Mouse (Mus musculus) kidney, postnatal 4 days (tissue): Measurements from ENCODE around the gene Vmp1.

Experiments used
- DNase-seq, 2 experiments: peaks; one replicate each; pipeline ENCODE4 v3.0.0; 2021; ENCODE audit warnings: mixed read lengths in 2 of 2

Vmp1 gene

DNA sequence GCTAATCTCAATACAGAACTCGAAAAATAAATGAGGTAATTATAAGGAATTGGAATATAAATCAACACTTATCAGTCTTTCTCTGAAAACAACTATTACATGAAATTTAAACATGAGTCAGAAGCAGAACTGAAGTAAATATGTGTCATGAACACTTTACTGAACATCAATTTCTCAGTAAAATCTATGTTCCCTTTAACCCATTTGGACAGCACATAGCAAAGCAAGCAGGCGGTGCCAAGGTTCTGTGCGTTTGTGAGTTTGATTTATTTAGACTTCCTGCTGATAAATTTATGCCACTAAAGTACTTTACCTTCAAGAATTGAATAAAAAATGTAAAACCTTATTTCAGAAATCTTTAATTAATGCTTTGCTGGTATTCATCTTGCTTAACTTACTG, 54.2 kb downstream of the Vmp1 start:
- no peak for DNase-seq

GRCm38 (mm10) chr11:86628448-86628847, 55.2 kb downstream of the Vmp1 start:
- DNase-seq: no peak

GRCm38 (mm10) chr11:86627649-86628048, 56.0 kb downstream of the Vmp1 start:
- no peak for DNase-seq

DNA sequence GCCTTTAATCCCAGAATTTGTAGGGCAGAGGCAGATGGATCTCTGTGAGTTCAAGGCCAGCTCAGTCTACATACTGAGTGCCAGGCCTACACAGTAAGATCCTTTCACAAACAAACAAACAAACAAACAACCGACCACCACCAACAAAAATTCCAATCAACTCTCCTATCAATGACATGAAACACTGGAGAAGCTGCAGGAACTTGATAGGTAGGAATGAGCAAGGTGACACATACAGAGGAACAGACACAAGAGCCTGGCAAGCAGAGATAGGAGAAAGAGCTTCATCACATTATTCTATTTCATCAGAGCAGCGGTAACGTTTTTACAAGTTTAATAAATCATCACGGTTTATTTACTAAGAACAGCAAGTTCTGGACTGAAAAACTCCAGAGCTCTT, 56.9 kb downstream of the Vmp1 start:
- no peak for DNase-seq

GRCm38 (mm10) chr11:86624237-86624941, 59.2 kb downstream of the Vmp1 start:
- no peak for DNase-seq

DNA sequence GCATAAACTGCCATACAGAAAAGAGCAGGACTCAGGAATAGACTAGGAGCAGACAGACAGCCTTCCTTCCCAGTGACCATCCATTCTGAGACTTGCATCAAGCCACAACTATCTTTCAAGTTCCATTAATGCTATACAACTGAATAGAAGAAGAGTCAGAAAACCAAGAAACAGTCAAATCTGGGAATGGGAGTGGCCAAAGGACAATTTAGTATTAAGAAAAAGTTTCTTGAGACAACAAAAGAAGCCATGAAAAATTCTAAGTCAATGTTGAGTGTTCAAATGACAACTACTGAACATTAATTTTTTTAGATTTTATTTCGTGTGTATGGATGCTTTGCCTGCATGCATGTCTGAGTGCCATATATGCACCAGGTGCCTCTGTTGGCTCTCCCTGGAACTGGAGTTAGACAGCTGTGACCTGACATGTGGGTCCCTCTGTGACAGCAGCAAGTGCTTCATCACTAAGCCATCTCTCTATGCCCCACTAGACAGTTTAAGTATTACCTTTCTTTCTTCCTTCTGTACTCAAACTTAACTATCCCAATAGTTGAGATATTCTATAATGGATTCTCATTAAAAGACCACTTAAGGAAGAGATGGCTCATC, 60.1 kb downstream of the Vmp1 start:
- no peak for DNase-seq

DNA sequence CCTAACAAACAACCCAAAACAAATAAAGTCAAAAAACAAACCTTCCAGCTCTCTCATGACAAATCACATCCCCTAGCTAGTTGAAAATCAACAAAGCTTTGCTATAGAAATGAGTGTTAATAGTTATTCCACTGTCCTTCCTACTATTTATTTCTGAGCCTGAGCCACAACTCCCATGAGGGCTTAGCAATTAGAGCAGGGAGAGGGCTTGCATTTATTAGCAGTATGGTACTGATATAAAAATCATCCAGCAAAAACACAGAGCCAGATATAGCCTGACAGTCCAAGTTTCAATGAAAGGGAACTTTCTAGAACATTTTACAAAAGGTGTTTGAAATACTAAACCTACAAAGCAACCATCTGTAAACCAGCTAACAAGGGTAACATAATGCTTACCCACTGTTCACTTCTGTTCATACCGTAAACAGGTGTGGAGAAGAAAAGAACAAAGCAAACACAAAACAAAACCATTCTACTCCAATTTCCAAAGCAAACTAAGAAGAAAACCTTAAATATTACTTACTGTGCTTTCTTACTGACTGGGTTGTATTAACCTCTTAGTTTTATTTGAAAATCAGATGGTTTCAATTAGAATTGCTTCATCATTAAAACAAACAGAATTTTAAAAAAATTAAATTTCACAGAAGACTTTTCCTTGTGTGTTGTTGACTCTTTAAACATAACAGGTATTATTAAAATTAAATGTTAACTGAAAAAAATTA, 61.3 kb downstream of the Vmp1 start:
- no peak for DNase-seq

DNA sequence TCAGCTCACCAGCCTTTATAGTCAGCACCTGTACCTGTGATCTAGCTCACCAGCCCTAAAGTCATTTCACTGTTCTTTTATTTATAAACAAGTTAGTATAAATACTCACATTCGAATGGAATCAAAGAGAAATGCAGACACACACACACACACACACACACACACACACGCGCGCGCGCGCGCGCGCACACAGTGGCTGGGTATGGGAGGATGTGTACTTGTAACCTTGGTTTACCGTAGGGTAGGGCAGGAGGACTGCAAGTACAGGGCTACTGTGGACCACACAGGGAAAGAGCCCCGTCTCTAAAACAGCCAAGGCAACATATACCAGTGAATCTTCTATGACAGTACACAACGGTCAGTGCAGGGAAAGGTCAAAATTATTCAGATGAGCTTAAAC, 62.5 kb downstream of the Vmp1 start:
- peak in 1 of 2 experiments; percentile 23 for DNase-seq

GRCm38 (mm10) chr11:86618548-86619335, 64.9 kb downstream of the Vmp1 start:
- no peak for DNase-seq

DNA sequence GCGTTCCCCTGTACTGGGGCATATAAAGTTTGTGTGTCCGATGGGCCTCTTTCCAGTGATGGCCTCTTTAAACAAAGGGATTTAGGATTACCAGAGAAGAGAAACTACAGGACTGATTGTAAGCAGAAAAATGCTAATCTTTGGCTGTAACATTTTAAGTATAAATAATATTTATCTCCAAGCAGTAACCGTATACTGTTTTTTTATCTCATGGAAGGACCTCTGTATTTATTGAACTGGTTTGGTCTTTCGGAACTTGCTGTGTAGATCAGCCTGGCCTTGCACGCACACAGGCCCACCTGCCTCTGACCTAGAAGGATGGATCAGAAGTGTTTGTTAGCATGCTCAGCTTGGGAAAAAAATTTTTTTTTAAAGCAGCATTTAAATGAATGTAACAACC, 69.0 kb downstream of the Vmp1 start:
- no peak for DNase-seq

DNA sequence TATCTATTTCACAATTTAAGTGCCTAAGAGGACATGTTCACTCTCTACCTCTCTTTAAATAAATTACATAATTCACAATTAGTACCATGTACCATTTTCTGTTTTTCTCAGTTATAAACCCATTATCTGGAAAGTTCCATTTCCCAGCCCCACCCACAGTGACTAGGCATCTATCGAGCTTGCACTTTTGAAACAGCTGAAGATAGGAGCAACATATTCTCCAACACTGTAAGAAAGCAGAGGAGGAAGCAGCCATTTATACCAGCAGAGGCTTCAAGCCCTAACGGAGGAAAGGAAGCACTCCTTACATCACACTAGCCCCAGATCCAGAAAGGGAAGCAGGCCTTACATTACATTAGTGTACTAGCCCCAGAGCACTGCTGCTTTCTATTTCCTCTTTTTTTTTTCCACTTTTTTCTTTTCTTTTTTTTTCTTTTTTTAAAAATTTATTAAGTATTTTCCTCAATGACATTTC, 69.5 kb downstream of the Vmp1 start:
- no peak for DNase-seq

- DNase-seq: no peak
Measured at GRCm38 (mm10) chr11:86611991-86612390, 71.6 kb downstream of the Vmp1 start.

GRCm38 (mm10) chr11:86610239-86610638, 73.4 kb downstream of the Vmp1 start:
- DNase-seq: no peak

GRCm38 (mm10) chr11:86607808-86608350, 75.8 kb downstream of the Vmp1 start:
- no peak for DNase-seq

DNA sequence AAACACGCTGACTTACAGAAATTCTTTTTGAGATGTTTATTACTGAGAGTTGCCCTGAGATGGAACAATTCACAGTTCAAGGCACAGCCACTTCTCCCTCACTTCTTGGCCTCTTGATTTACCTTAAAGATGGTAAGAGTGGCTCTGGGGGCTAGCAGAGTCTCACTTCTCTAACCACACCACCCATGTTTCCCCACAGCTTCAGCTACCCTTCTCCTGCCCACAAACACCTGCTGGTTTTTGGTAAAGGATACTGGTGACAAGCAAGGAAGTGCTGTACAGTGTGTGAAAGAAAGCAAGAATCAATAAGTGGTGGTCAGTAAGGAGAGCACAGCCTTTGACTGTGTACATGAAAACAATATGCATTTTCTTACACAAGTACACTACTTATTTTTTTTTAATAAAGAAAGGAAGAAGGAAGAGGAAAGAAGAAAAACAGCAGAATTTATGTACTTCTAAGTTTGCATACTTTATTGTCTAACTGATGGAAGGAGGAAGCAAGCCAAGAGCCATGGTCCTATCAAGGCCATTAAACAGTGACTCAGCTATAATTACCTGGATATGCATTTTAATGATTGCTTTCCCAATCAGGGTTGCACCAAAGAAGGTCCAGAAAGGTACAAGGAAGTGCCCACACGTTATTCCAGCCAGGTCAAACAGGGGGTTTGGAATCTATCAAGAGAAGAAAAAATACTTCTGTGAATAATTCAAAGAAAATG, 76.9 kb downstream of the Vmp1 start:
- DNase-seq: no peak

DNA sequence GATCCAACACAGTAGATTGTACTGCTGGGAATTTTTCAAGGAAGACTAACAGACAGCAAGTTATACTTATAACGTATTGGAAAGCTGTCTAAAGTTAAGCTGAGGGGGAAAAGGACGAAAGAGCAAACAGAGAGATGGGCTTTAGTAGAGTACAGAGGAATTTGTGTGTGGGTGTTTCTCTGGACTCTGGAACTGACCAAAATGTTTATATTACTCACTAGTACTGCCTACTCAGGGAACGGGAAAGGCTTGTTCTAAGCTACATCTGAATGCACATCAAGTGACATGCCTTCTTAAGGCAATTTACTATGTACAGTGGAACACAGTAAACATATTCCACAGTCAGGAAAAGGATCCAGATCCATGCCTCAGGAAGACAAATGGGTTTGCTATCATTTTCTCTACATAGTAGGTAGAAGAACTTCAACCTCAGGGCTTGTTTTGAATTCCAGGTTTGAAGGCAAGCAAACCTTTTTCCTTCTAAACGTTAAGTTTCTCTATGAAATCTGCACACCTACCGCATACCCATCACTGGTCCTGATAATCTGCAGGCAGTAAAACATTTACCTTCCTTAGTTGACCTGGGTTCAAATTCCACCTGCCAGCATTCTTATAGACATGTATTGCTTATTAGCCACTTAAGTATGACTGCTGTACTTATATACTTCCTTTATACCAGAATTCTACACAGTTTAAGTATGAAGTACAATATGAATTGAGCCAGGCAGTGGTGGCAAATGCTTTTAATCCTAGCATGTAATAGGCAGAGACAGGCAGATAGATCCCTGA, 78.7 kb downstream of the Vmp1 start:
- DNase-seq: no peak

DNA sequence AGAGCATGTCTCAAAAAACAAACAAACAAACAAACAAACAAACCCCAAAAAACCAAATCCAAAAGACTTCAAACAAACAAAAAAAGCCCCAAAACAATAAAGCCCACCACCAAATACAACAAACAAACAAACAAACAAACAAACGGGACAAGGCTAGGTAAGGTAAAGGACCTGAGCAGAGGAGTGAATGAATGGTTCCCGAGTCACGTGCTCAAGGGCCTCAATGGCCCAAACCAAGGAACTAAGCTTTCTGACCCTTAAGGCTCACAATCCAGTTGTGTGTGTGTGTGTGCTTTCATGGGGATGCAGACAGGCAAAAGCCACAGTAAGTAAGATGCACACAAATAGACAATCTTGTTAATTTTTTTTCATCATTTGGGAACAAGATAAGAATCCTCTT, 79.3 kb downstream of the Vmp1 start:
- DNase-seq: no peak

- DNase-seq: no peak
Measured at GRCm38 (mm10) chr11:86603719-86604118, 79.9 kb downstream of the Vmp1 start.

- DNase-seq: no peak
Measured at GRCm38 (mm10) chr11:86602116-86602515, 81.5 kb downstream of the Vmp1 start.

DNA sequence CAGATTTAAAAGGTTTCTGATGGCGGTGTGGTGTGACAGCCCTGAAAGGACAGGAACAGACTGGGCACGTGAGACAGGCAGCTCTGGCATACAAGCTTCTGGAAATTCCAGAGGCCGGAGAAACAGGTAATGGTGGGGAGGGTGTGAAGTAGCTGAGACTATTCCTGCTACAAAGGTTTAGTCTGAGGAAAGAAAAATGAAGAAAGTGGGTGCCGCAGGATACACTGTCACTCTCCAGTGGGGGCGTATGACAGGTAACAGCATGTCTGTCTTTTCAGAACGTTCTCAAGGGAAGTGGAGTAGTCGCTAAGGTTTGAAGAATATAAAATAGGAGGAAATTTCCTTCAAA, 83.5 kb downstream of the Vmp1 start:
- no peak for DNase-seq
